Mouse (Mus musculus) ES-E14 (cell line): ENCODE results near the gene Ttll13. TPM values are rescaled to one million over a fixed set of nuclear protein-coding genes. Genes with fewer than 3 reads are reported as not detected.

Experiments
- DNase-seq: peaks from one replicate; pipeline ENCODE4 v3.0.0-alpha.2; 2013; ENCODE audit warnings: low read depth, low spot score
- H3K27ac ChIP-seq: 2 replicates; pipeline ENCODE4 v1.5.1; 2012; ENCODE audit warnings: low read depth, mild to moderate bottlenecking, low read length, moderate library complexity, mixed read lengths; ENCODE audit not compliant: poor library complexity, insufficient read depth, severe bottlenecking
- H3K36me3 ChIP-seq: 2 replicates; pipeline ENCODE4 v1.6.1; 2012; ENCODE audit warnings: mild to moderate bottlenecking, low read length, moderate library complexity, mixed read lengths; ENCODE audit not compliant: control insufficient read depth, poor library complexity, insufficient read depth, severe bottlenecking
- H3K4me1 ChIP-seq, 2 experiments: fragments of 150-350 bp in 1 of 2; sonication (generic) in 1 of 2; 2 replicates each; pipeline ENCODE4 v1.6.1; 2012; ENCODE audit warnings: low read length in 2 of 2, mild to moderate bottlenecking in 1 of 2, mixed read lengths in 1 of 2; ENCODE audit not compliant: control insufficient read depth in 2 of 2, insufficient read depth in 2 of 2, poor library complexity in 1 of 2
- H3K4me3 ChIP-seq, 2 experiments: fragments of 150-350 bp in 1 of 2; sonication (generic) in 1 of 2; 2 replicates each; pipeline ENCODE4 v1.5.1; 2012; ENCODE audit warnings: low read length in 2 of 2, low read depth in 1 of 2, mild to moderate bottlenecking in 1 of 2, mixed read lengths in 1 of 2; ENCODE audit not compliant: insufficient read depth in 1 of 2, poor library complexity in 1 of 2, severe bottlenecking in 1 of 2
- H3K9ac ChIP-seq: 2 replicates; pipeline ENCODE4 v1.6.1; 2012; ENCODE audit warnings: low read depth, mild to moderate bottlenecking, low read length, mixed read lengths; ENCODE audit not compliant: poor library complexity, insufficient read depth, severe bottlenecking
- H3K9me3 ChIP-seq: fragments of 150-350 bp; sonication (generic); 2 replicates; pipeline ENCODE4 v1.6.1; 2012; ENCODE audit warnings: low read depth, mild to moderate bottlenecking, low read length; ENCODE audit not compliant: control insufficient read depth, insufficient read depth
- CHD2 ChIP-seq: IDR thresholded peaks from 2 replicates; pipeline ENCODE4 v1.6.1; 2014; ENCODE audit warnings: mild to moderate bottlenecking, low read depth, low read length, inconsistent platforms
- HCFC1 ChIP-seq: IDR thresholded peaks from 2 replicates; pipeline ENCODE4 v1.6.1; 2012; ENCODE audit warnings: low read length, inconsistent platforms, borderline replicate concordance; ENCODE audit not compliant: insufficient read depth
- MAFK ChIP-seq: IDR thresholded peaks from 2 replicates; pipeline ENCODE4 v1.6.1; 2014; ENCODE audit warnings: mild to moderate bottlenecking, low read depth, low read length, inconsistent platforms; ENCODE audit not compliant: insufficient read depth
- ZC3H11A ChIP-seq: IDR thresholded peaks from 2 replicates; pipeline ENCODE4 v1.6.1; 2012; ENCODE audit warnings: low read depth, mild to moderate bottlenecking, inconsistent platforms, low read length, borderline replicate concordance
- ZNF384 ChIP-seq: IDR thresholded peaks from 2 replicates; pipeline ENCODE4 v1.6.1; 2012; ENCODE audit warnings: low read depth, low read length, inconsistent platforms
- in situ Hi-C, 2 experiments: fragments of 600-800 bp; cut with MboI; formaldehyde crosslinking; loops; one replicate each; pipeline ENCODE4 v1.15.1; 2025; ENCODE audit warnings: low sequenced_read_pairs in 2 of 2, inconsistent platforms in 1 of 2; ENCODE audit not compliant: unreplicated experiment in 2 of 2
- total RNA-seq: library from RNA; depleted of rRNA; stranded (reverse); fragments of 300-350 nt; gene quantifications from 2 replicates; pipeline ENCODE4 v1.2.3, GENCODE M21; 2012

Gene Ttll13
- total RNA-seq, 1 experiment, result 2.8 TPM

DNA sequence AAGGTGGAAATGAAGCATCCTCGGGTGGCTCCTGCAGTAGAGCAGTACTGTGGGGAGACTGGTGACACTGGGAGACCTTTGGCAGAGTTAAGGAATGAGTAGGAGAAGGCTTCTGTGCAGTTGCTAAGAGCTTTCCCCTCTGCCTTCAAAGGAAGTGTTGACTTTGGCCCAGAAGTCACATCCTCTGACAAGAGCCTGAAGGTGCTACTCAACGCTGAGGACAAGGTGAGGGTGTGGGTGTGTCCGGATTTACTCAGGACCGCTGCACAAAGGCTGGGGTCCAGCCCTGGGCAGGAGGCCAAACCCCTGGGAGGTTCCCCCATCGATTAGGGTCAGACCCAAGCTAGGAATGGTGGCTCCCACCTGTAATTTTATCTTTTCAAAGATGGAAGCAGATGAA, 38.2 kb downstream of the Ttll13 start:
- no peak for TF ChIP-seq ZC3H11A
- no peak for TF ChIP-seq MAFK
- TF ChIP-seq CHD2, result no peak
- TF ChIP-seq ZNF384, result no peak
- DNase-seq, result no peak
- in situ Hi-C loops, result no loop called here
- H3K27ac ChIP-seq, result no peak overlapping the region
- H3K36me3 ChIP-seq, result peaks cover 34% of the 10 kb centered on the region
- H3K9me3 ChIP-seq, result no peaks in the 10 kb centered on the region
- no peak overlapping the region for H3K9ac ChIP-seq
- H3K4me3 ChIP-seq, result no peak overlapping the region
- H3K4me1 ChIP-seq, result no peaks in the 10 kb centered on the region

DNA sequence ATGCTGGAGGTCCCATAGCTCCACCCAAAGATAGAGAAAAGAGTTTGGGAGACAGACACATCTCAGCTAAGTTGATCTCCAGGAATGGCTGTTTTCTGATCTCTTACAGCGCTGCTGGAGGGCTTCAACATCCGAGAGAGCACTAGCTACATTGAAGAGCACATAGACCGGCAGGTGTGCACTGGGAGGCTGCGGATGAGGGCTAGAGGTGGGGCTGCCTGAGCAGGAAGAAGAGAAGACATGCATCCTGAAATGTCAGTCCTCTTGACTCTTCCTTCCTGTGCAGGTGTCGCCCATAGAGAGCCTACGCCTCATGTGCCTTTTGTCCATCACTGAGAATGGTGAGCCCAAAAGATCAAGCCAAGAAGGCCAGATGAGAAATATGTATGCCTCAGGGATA, 39.5 kb downstream of the Ttll13 start:
- H3K36me3 ChIP-seq, result peaks cover 35% of the 10 kb centered on the region
- in situ Hi-C loops, result no loop called here
- no peaks in the 10 kb centered on the region for H3K9me3 ChIP-seq

DNA sequence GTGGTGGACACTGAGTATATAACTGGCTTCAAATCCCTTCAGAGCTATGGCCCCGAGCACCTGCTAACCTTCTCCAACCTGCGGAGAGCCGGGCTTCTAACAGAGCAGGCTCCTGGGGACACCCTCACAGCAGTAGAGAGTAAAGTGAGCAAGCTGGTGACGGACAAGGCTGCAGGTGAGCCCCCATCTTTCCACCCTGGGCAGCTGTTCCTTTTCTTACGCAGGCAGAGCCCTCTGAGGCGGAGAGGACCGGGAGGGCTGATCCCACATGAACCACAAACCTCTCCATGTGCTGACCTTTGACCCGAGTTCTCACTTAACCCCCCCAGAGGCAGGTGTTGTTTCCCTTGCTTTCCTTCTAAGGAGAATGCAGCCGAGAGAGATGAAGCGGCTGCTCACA, 41.6 kb downstream of the Ttll13 start:
- Histone ChIP-seq H3K27ac (no peak overlapping the region), H3K4me3 (no peak overlapping the region), H3K9ac (no peak overlapping the region), H3K36me3 (peaks cover 37% of the 10 kb centered on the region), H3K4me1 (no peaks in the 10 kb centered on the region), H3K9me3 (no peaks in the 10 kb centered on the region)
- no peak for DNase-seq
- TF ChIP-seq ZNF384, result no peak
- TF ChIP-seq HCFC1, result no peak
- TF ChIP-seq CHD2, result no peak
- no peak for TF ChIP-seq MAFK
- no peak for TF ChIP-seq ZC3H11A
- in situ Hi-C loops, result no loop called here

More for the DNA sequence above, 39.5 kb downstream of the Ttll13 start:
- TF ChIP-seq HCFC1 (no peak), ZNF384 (no peak), CHD2 (no peak), MAFK (no peak), ZC3H11A (no peak)
- Histone ChIP-seq H3K9ac (no peak overlapping the region), H3K4me3 (no peak overlapping the region), H3K27ac (no peak overlapping the region), H3K4me1 (no peaks in the 10 kb centered on the region)
- no peak for DNase-seq

DNA sequence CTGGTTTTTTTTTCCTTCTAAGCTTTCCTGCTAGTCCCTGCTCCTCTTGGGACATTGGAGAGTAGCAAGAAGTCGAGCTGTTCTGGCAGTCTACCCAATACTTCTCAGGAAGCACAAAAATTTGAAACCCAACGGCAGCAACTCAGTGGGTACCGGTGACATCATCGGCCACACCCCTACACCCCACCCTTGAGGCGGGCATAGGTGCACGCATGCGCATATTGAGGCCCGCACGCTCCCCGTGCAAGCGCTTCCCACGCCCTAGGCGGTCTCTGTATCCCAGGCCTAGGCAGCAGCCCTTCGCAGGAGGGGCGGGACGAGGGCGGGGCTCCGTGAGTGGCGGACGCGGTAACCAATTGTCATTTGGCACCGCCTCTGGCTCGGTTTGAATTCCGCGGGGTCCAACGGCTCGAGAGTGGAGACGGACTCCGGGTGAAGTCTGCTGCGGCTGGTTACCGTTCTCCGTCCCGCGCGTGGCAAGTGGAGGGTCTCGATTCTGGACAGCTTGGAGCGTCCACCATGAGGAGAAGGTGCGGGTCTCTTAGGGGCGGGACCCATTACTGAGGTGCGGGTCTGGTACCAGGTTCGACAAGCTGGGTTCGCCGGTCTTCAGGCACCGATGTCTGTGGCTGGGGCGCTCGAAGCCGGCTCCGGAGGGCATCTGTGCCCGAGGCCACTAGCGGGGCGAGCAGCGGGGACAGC, 48.0 kb downstream of the Ttll13 start, which contains the start of gene Prc1:
Prc1 (plus strand) TSS at position 389 of the 702 bp plus-strand sequence.
- peak within 1 kb of the TSS; percentile 79 for H3K27ac ChIP-seq
- DNase-seq, result peak; percentile 92
- peak within 1 kb of the TSS; percentile 96 for H3K9ac ChIP-seq
- TF ChIP-seq ZC3H11A (no peak), MAFK (0 out of 2 replicates have a peak, but pooled peaks have one; percentile 16), HCFC1 (no peak), ZNF384 (no peak), CHD2 (peak; percentile 75)
- H3K9me3 ChIP-seq, result no peaks in the 10 kb centered on the region
- H3K4me1 ChIP-seq, result peaks cover 3 to 4% of the 10 kb centered on the region in 2 experiments; a peak in 2 of 4 replicates
- in situ Hi-C loops, result no loop called here
- H3K36me3 ChIP-seq, result peaks cover 14% of the 10 kb centered on the region; the same call in 1 of the 2 replicates
- peak within 1 kb of the TSS; percentile 91 to 99 for H3K4me3 ChIP-seq
